Mouse (Mus musculus) naive thymus-derived CD4-positive, alpha-beta T cell, adult 2 months (primary cell): ENCODE measurements around the gene Aup1.

Source experiments
- DNase-seq: peaks from one replicate; pipeline ENCODE4 v3.0.0-alpha.2; 2011; ENCODE audit warnings: low read depth

Aup1 gene

DNA sequence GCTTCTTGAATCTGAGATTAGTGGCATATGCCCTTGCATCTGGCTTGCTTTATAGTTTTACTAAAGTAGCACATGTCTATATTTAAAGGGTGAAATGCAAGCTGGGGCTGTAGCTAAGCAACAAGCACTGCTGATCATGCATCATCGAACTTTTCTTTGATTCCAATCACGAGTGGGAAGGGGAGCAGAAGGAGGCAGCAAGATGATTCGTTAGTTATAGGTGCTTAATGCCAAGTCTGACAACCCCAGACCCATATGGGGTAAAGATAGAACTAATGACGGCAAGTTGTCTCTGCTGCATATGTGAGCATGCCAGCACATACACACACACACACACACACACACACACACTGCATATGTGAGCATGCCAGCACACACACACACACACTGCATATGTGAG is 49.8 kb downstream of the Aup1 start:
- no peak for DNase-seq
